Mouse (Mus musculus) midbrain, postnatal 0 days (tissue): ENCODE measurements around the gene Ccsap. TPM values are rescaled to one million over a fixed set of nuclear protein-coding genes. Genes with fewer than 3 reads are reported as not detected.
A peak's percentile ranks its signal among the peaks of the same experiment; 100 is the strongest.

ENCODE experiments used
- ATAC-seq: fragments of 200-750 bp; cut with Nextera tagmentation; 2 replicates; pipeline ENCODE4 v1.8.0; 2017; ENCODE audit warnings: moderate number of reproducible peaks, mild to moderate bottlenecking, moderate TSS enrichment, moderate library complexity; ENCODE audit not compliant: low FRiP score
- DNase-seq: peaks from one replicate; pipeline ENCODE4 v3.0.0-alpha.2; 2015; ENCODE audit warnings: low spot score
- H3K27ac ChIP-seq: fragments of 300-500 bp; sonication (generic); 2 replicates; pipeline ENCODE4 v1.5.1; 2014; ENCODE audit warnings: low read depth, mild to moderate bottlenecking, low read length, mixed read lengths
- H3K27me3 ChIP-seq: fragments of 300-500 bp; sonication (generic); 2 replicates; pipeline ENCODE4 v1.6.1; 2014; ENCODE audit warnings: low read length, control low read depth, mixed read lengths; ENCODE audit not compliant: insufficient read depth
- H3K36me3 ChIP-seq: fragments of 300-500 bp; sonication (generic); 2 replicates; pipeline ENCODE4 v1.6.1; 2014; ENCODE audit warnings: low read length, control low read depth, mixed read lengths; ENCODE audit not compliant: insufficient read depth
- H3K4me1 ChIP-seq: fragments of 300-500 bp; sonication (generic); 2 replicates; pipeline ENCODE4 v1.6.1; 2014; ENCODE audit warnings: mild to moderate bottlenecking, control low read depth, antibody characterized with exemption, low read length, mixed read lengths; ENCODE audit not compliant: insufficient read depth
- H3K4me2 ChIP-seq: fragments of 300-500 bp; sonication (generic); 2 replicates; pipeline ENCODE4 v1.6.1; 2014; ENCODE audit warnings: low read depth, mild to moderate bottlenecking, low read length, mixed read lengths; ENCODE audit not compliant: poor library complexity, severe bottlenecking
- H3K4me3 ChIP-seq: fragments of 300-500 bp; sonication (generic); 2 replicates; pipeline ENCODE4 v1.5.1; 2014; ENCODE audit warnings: low read depth, mild to moderate bottlenecking, low read length, moderate library complexity
- H3K9ac ChIP-seq: fragments of 300-500 bp; sonication (generic); replicated peaks from 2 replicates; pipeline ENCODE4 v1.6.1; 2014; ENCODE audit warnings: mild to moderate bottlenecking, low read length, moderate library complexity, mixed read lengths; ENCODE audit not compliant: poor library complexity, severe bottlenecking
- H3K9me3 ChIP-seq: fragments of 300-500 bp; sonication (generic); 2 replicates; pipeline ENCODE4 v1.6.1; 2016; ENCODE audit warnings: low read length, control low read depth
- CTCF ChIP-seq: IDR thresholded peaks from 2 replicates; pipeline ENCODE4 v1.5.1; 2016; ENCODE audit warnings: antibody characterized with exemption, mild to moderate bottlenecking
- WGBS: fragments of 180-500 bp; shearing (Covaris S2); extraction: QIAGEN DNeasy Blood & Tissue Kit; methylation state at CpG from one replicate; pipeline ENCODE4 v1.1.7; 2014; 5-methylcytosine and 5-hydroxymethylcytosine counted together
- polyA plus RNA-seq: library from polyadenylated mRNA; unstranded; fragments of >200 nt; fragmentation: Nextera tagmentation; extraction: Ambion mirVana; gene quantifications from 2 replicates; pipeline ENCODE4 v1.2.1, GENCODE M21; 2015
- total RNA-seq: library from RNA; depleted of rRNA; stranded (reverse); fragments of >200 nt; gene quantifications from 2 replicates; pipeline ENCODE4 v1.2.3, GENCODE M21; 2014; rRNA removed

The Ccsap gene
- total and polyA plus RNA-seq, 2 experiments from 2014 or later: 5.5 to 9.9 TPM

- Histone ChIP-seq H3K27me3 (no peaks in the 10 kb centered on the region), H3K4me1 (no peaks in the 10 kb centered on the region), H3K9ac (no peak overlapping the region), H3K9me3 (no peaks in the 10 kb centered on the region), H3K4me2 (no peak overlapping the region), H3K4me3 (no peak overlapping the region), H3K36me3 (no peaks in the 10 kb centered on the region), H3K27ac (no peak overlapping the region)
- WGBS: 30% methylated on average over 16 of the region's 16 CpGs
- no peak for TF ChIP-seq CTCF
- ATAC-seq (no peak), DNase-seq (peak; percentile 27)
Observed at GRCm38 (mm10) chr8:123791101-123791844, 68.7 kb downstream of the Ccsap start.

Other genes with a start within 250 kb of the Ccsap start
- 24.9 and 28.2 TPM in 2 replicates for gene Rhou, start 206.3 kb downstream of the Ccsap start, total RNA-seq
- 7.0 and 7.1 TPM in 2 replicates for gene Rhou, start 206.3 kb downstream of the Ccsap start, polyA plus RNA-seq
- gene Rab4a, start 54.2 kb downstream of the Ccsap start, total RNA-seq: 54.2 and 59.8 TPM in 2 replicates
- 97.7 and 101 TPM in 2 replicates for gene Rab4a, start 54.2 kb downstream of the Ccsap start, polyA plus RNA-seq
- gene Acta1, start 34.5 kb upstream of the Ccsap start, total RNA-seq: 12.3 and 22.7 TPM in 2 replicates
- 18.9 and 19.5 TPM in 2 replicates for gene Acta1, start 34.5 kb upstream of the Ccsap start, polyA plus RNA-seq
- 19.4 and 27.8 TPM in 2 replicates for gene Nup133, start 89.1 kb upstream of the Ccsap start, total RNA-seq
- 15.2 and 16.1 TPM in 2 replicates for gene Nup133, start 89.1 kb upstream of the Ccsap start, polyA plus RNA-seq
- 43.4 and 52.7 TPM in 2 replicates for gene Abcb10, start 122.9 kb upstream of the Ccsap start, total RNA-seq
- gene Abcb10, start 122.9 kb upstream of the Ccsap start, polyA plus RNA-seq: 14.7 and 14.8 TPM in 2 replicates
- gene Taf5l, start 161.2 kb upstream of the Ccsap start, total RNA-seq: 35.7 and 37.1 TPM in 2 replicates
- gene Taf5l, start 161.2 kb upstream of the Ccsap start, polyA plus RNA-seq: 18.6 and 19.5 TPM in 2 replicates
- gene Urb2, start 161.3 kb upstream of the Ccsap start, total RNA-seq: 12.0 and 13.2 TPM in 2 replicates
- 1.5 and 1.8 TPM in 2 replicates for gene Urb2, start 161.3 kb upstream of the Ccsap start, polyA plus RNA-seq